Mouse (Mus musculus): ENCODE data around the gene Rnf144b. TPM values are rescaled to one million over a fixed set of nuclear protein-coding genes. Genes with fewer than 3 reads are reported as not detected.

Rnf144b gene
- polyA plus RNA-seq, 1 experiment from 2014 or later, result 1.7 TPM

- Histone ChIP-seq H3K4me1 (replicated peaks) (peaks cover 43% of the 10 kb centered on the region), H3K36me3 (no peaks in the 10 kb centered on the region), H3K4me2 (no peak overlapping the region), H3K27me3 (no peaks in the 10 kb centered on the region), H3K9ac (no peak overlapping the region), H3K9me3 (replicated peaks) (no peaks in the 10 kb centered on the region), H3K4me3 (no peak overlapping the region), H3K27ac (no peak overlapping the region)
- no peak for ATAC-seq (replicated peaks; ENCODE audit: insufficient number of reproducible peaks, insufficient read depth, low FRiP score, low read depth)
- 75% methylated on average over 6 of the region's 6 CpGs for WGBS
Measured at GRCm38 (mm10) chr13:47124986-47125385, 2.5 kb downstream of the Rnf144b start.

GRCm38 (mm10) chr13:47125595-47125994, 3.1 kb downstream of the Rnf144b start:
- ATAC-seq (replicated peaks; ENCODE audit: insufficient number of reproducible peaks, insufficient read depth, low FRiP score, low read depth), result no peak
- Histone ChIP-seq H3K9ac (no peak overlapping the region), H3K4me3 (no peak overlapping the region), H3K4me1 (replicated peaks) (peaks cover 43% of the 10 kb centered on the region), H3K27me3 (no peaks in the 10 kb centered on the region), H3K36me3 (no peaks in the 10 kb centered on the region), H3K27ac (no peak overlapping the region), H3K9me3 (replicated peaks) (no peaks in the 10 kb centered on the region), H3K4me2 (no peak overlapping the region)
- WGBS, result 71% methylated on average over 5 of the region's 5 CpGs

GRCm38 (mm10) chr13:47129090-47129489, 6.6 kb downstream of the Rnf144b start:
- Histone ChIP-seq H3K4me2 (peak overlapping the region; percentile 30), H3K27ac (peak overlapping the region; percentile 77)
- WGBS, result 37% methylated on average over 4 of the region's 4 CpGs

GRCm38 (mm10) chr13:47133058-47133457, 10.6 kb downstream of the Rnf144b start:
- no peak for ATAC-seq (replicated peaks; ENCODE audit: insufficient number of reproducible peaks, insufficient read depth, low FRiP score, low read depth)
- H3K4me3 ChIP-seq, result no peak overlapping the region
- no peaks in the 10 kb centered on the region for H3K36me3 ChIP-seq
- no peak overlapping the region for H3K9ac ChIP-seq
- no peak overlapping the region for H3K27ac ChIP-seq
- WGBS, result 73% methylated on average over 8 of the region's 8 CpGs
- no peaks in the 10 kb centered on the region for H3K27me3 ChIP-seq
- peaks cover 13% of the 10 kb centered on the region for H3K4me1 ChIP-seq (replicated peaks)
- no peaks in the 10 kb centered on the region for H3K9me3 ChIP-seq (replicated peaks)
- H3K4me2 ChIP-seq, result no peak overlapping the region

More at GRCm38 (mm10) chr13:47129090-47129489, 6.6 kb downstream of the Rnf144b start:
- peak; percentile 55; the same call in 1 of the 2 replicates for ATAC-seq (replicated peaks; ENCODE audit: insufficient number of reproducible peaks, insufficient read depth, low FRiP score, low read depth)
- H3K27me3 ChIP-seq, result no peaks in the 10 kb centered on the region
- H3K4me3 ChIP-seq, result no peak overlapping the region
- peaks cover 22% of the 10 kb centered on the region for H3K4me1 ChIP-seq (replicated peaks)
- no peaks in the 10 kb centered on the region for H3K9me3 ChIP-seq (replicated peaks)
- H3K9ac ChIP-seq, result no peak overlapping the region
- H3K36me3 ChIP-seq, result no peaks in the 10 kb centered on the region

- 83% methylated on average over 7 of the region's 7 CpGs for WGBS
Measured at GRCm38 (mm10) chr13:47134836-47135235, 12.4 kb downstream of the Rnf144b start.

GRCm38 (mm10) chr13:47135741-47136140, 13.3 kb downstream of the Rnf144b start:
- H3K36me3 ChIP-seq, result 0 out of 2 replicates have a peak, but pooled peaks cover 4% of the 10 kb centered on the region
- H3K27ac ChIP-seq, result no peak overlapping the region
- no peak overlapping the region for H3K9ac ChIP-seq
- no peaks in the 10 kb centered on the region for H3K4me1 ChIP-seq (replicated peaks)
- no peak overlapping the region for H3K4me3 ChIP-seq
- no peaks in the 10 kb centered on the region for H3K9me3 ChIP-seq (replicated peaks)
- 81% methylated on average over 7 of the region's 7 CpGs for whole genome bisulfite sequencing
- no peaks in the 10 kb centered on the region for H3K27me3 ChIP-seq
- ATAC-seq (replicated peaks; ENCODE audit: insufficient number of reproducible peaks, insufficient read depth, low FRiP score, low read depth), result no peak
- H3K4me2 ChIP-seq, result no peak overlapping the region

More at GRCm38 (mm10) chr13:47134836-47135235, 12.4 kb downstream of the Rnf144b start:
- Histone ChIP-seq H3K4me1 (replicated peaks) (peaks cover under 1% of the 10 kb centered on the region; the same call in 1 of the 2 replicates), H3K4me2 (no peak overlapping the region), H3K4me3 (no peak overlapping the region), H3K27ac (no peak overlapping the region), H3K9me3 (replicated peaks) (no peaks in the 10 kb centered on the region), H3K9ac (no peak overlapping the region), H3K27me3 (no peaks in the 10 kb centered on the region), H3K36me3 (0 out of 2 replicates have a peak, but pooled peaks cover 4% of the 10 kb centered on the region)
- no peak for ATAC-seq (replicated peaks; ENCODE audit: insufficient number of reproducible peaks, insufficient read depth, low FRiP score, low read depth)

DNA sequence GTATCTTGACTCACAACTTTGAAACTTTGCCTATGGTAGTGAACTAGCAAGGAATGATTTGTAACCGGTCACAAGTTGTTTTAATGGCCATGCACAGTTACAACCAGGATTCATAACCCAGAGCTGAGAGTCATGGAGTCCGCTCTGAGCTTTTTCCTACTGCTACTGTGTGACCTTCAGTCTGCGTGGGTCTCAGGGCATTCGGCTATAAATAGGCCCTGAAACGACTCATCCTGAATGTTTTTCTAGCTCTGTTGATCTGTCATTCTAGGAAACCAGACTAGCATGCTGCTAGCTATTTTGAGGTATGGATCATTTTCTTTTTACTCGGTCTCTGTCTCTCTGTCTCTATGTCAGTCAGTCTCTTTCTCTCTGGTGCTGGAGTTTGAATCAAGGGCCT, 20.3 kb downstream of the Rnf144b start:
- H3K9ac ChIP-seq, result no peak overlapping the region
- peak overlapping the region; percentile 38 for H3K27ac ChIP-seq
- H3K9me3 ChIP-seq (replicated peaks), result no peaks in the 10 kb centered on the region
- H3K27me3 ChIP-seq, result no peaks in the 10 kb centered on the region
- no peak overlapping the region for H3K4me2 ChIP-seq
- 0 out of 2 replicates have a peak, but pooled peaks cover 4% of the 10 kb centered on the region for H3K36me3 ChIP-seq
- H3K4me3 ChIP-seq, result no peak overlapping the region
- peaks cover 41% of the 10 kb centered on the region for H3K4me1 ChIP-seq (replicated peaks)
- ATAC-seq (replicated peaks; ENCODE audit: insufficient number of reproducible peaks, insufficient read depth, low FRiP score, low read depth), result no peak
- WGBS, result 43% methylated on average over 6 of the region's 6 CpGs

DNA sequence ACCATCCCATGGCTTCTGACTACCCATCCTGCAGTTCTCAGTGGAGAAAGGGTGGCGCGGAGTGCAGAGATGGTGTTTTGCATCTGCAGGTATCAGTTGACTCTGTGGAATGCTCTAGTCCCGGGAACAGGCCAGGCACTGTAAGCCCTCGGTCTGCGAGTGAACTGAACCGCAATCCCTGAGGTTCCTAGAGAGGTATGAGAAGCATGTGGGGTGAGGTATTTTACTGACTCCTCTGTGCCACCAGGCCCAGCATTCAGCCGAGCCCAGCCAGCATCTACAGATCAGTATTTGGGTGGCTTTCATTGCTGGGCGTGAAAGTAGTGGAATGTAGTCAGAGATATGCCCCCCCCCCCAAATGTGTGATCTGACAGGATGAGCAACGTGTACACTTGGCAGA, 23.5 kb downstream of the Rnf144b start:
- Histone ChIP-seq H3K9me3 (replicated peaks) (no peaks in the 10 kb centered on the region), H3K27ac (peak overlapping the region; percentile 73), H3K4me2 (peak overlapping the region; percentile 41), H3K9ac (no peak overlapping the region), H3K4me3 (no peak overlapping the region), H3K4me1 (replicated peaks) (peaks cover 56% of the 10 kb centered on the region), H3K36me3 (no peaks in the 10 kb centered on the region), H3K27me3 (no peaks in the 10 kb centered on the region)
- 26% methylated on average over 9 of the region's 9 CpGs for WGBS
- ATAC-seq (replicated peaks; ENCODE audit: insufficient number of reproducible peaks, insufficient read depth, low FRiP score, low read depth), result no peak

- no peaks in the 10 kb centered on the region for H3K9me3 ChIP-seq (replicated peaks)
- H3K27ac ChIP-seq, result peak overlapping the region; percentile 73
- H3K27me3 ChIP-seq, result no peaks in the 10 kb centered on the region
- H3K9ac ChIP-seq, result no peak overlapping the region
- no peak for ATAC-seq (replicated peaks; ENCODE audit: insufficient number of reproducible peaks, insufficient read depth, low FRiP score, low read depth)
- no peak overlapping the region for H3K4me3 ChIP-seq
- no peaks in the 10 kb centered on the region for H3K36me3 ChIP-seq
- peak overlapping the region; percentile 41 for H3K4me2 ChIP-seq
- H3K4me1 ChIP-seq (replicated peaks), result peaks cover 56% of the 10 kb centered on the region
- 44% methylated on average over 7 of the region's 7 CpGs for WGBS
Measured at GRCm38 (mm10) chr13:47146388-47146787, 23.9 kb downstream of the Rnf144b start.

- no peak for ATAC-seq (replicated peaks; ENCODE audit: insufficient number of reproducible peaks, insufficient read depth, low FRiP score, low read depth)
- Histone ChIP-seq H3K27ac (peak overlapping the region; percentile 70), H3K27me3 (no peaks in the 10 kb centered on the region), H3K9ac (peak overlapping the region; percentile 13; the same call in 1 of the 2 replicates), H3K9me3 (replicated peaks) (no peaks in the 10 kb centered on the region), H3K4me1 (replicated peaks) (peaks cover 48% of the 10 kb centered on the region), H3K4me3 (peak overlapping the region; percentile 34), H3K4me2 (peak overlapping the region; percentile 55), H3K36me3 (no peaks in the 10 kb centered on the region)
- WGBS, result 25% methylated on average over 11 of the region's 11 CpGs
Measured at GRCm38 (mm10) chr13:47148573-47148972, 26.1 kb downstream of the Rnf144b start.

DNA sequence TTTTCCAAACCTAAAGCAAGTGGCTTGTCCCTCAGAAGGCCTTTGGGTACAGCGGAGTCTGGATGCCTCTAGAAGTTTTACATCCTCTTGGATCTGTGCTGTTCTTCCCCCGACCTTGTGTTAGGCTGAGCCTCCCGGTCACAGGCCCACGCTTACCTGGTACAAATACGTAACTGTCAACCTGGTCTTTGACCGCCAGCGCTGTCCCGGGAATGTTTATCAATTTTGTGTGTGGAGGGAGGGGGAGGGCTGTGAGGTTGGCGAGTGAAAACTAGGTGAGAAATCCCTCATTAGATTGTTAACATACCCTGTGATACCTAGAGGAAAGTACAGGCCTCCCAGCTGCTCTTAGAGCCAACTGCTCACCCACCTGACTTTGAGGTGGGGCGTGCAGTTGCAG, 27.5 kb downstream of the Rnf144b start:
- no peak overlapping the region for H3K9ac ChIP-seq
- H3K4me2 ChIP-seq, result no peak overlapping the region
- WGBS, result 87% methylated on average over 10 of the region's 10 CpGs
- H3K36me3 ChIP-seq, result no peaks in the 10 kb centered on the region
- no peaks in the 10 kb centered on the region for H3K9me3 ChIP-seq (replicated peaks)
- no peaks in the 10 kb centered on the region for H3K27me3 ChIP-seq
- H3K4me3 ChIP-seq, result no peak overlapping the region
- no peak overlapping the region for H3K27ac ChIP-seq
- peaks cover 42% of the 10 kb centered on the region for H3K4me1 ChIP-seq (replicated peaks)
- ATAC-seq (replicated peaks; ENCODE audit: insufficient number of reproducible peaks, insufficient read depth, low FRiP score, low read depth), result no peak

- no peak for ATAC-seq (replicated peaks; ENCODE audit: insufficient number of reproducible peaks, insufficient read depth, low FRiP score, low read depth)
- H3K9ac ChIP-seq, result no peak overlapping the region
- H3K4me1 ChIP-seq (replicated peaks), result peaks cover 31% of the 10 kb centered on the region
- no peaks in the 10 kb centered on the region for H3K9me3 ChIP-seq (replicated peaks)
- no peaks in the 10 kb centered on the region for H3K36me3 ChIP-seq
- no peak overlapping the region for H3K4me2 ChIP-seq
- WGBS, result 90% methylated on average over 14 of the region's 14 CpGs
- no peak overlapping the region for H3K27ac ChIP-seq
- no peaks in the 10 kb centered on the region for H3K27me3 ChIP-seq
- no peak overlapping the region for H3K4me3 ChIP-seq
Measured at GRCm38 (mm10) chr13:47151060-47151459, 28.6 kb downstream of the Rnf144b start.

Data from heart, embryonic 15.5 days (tissue).